Mouse (Mus musculus) embryo, embryonic 11.5 days (tissue): Measurements from ENCODE around the gene Slc25a22.
A peak's percentile ranks its signal among the peaks of the same experiment; 100 is the strongest.
"Not testable (repeated sequence)": the region's sequence is repeated elsewhere in the genome, so short reads cannot be mapped to it uniquely, and the experiment has no call there.

ENCODE experiments used
- DNase-seq: peaks from one replicate; pipeline ENCODE4 v3.0.0-alpha.2; 2012; ENCODE audit warnings: low read depth, low spot score

The Slc25a22 gene

GRCm38 (mm10) chr7:141413809-141414584, 23.7 kb downstream of the Slc25a22 start, which contains the start of gene Gatd1:
TSS of gene Gatd1 (minus strand) at chr7:141414136.
- DNase-seq = peak; percentile 100

DNA sequence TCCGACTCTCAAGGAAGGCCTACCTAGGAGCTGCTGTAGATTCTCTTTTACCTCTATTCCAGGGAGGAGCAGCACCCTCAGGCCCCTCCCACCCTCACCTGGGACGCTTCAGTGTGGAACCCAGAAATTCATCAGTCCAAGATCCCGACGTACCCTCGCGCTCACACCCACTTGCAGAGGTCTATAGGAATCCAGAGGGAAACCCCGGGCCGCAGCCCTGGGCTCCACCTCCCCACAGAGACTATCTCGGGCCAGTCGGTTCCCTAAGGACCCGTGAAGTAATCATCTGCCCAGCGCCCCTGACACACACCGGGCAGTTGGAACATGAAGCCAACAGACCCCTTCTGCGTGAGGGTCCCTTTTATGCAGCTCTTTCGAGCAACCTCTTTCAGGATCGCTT, 24.4 kb downstream of the Slc25a22 start:
- DNase-seq = no peak

- no peak for DNase-seq
Observed at GRCm38 (mm10) chr7:141411667-141412066, 26.0 kb downstream of the Slc25a22 start.

- no peak for DNase-seq
Observed at GRCm38 (mm10) chr7:141410631-141411030, 27.1 kb downstream of the Slc25a22 start.

GRCm38 (mm10) chr7:141408833-141409232, 28.9 kb downstream of the Slc25a22 start:
- peak; percentile 69 for DNase-seq

- not testable (repeated sequence) for DNase-seq
Observed at GRCm38 (mm10) chr7:141407670-141408069, 30.0 kb downstream of the Slc25a22 start.

- no peak for DNase-seq
Observed at GRCm38 (mm10) chr7:141405466-141405865, 32.2 kb downstream of the Slc25a22 start.

DNA sequence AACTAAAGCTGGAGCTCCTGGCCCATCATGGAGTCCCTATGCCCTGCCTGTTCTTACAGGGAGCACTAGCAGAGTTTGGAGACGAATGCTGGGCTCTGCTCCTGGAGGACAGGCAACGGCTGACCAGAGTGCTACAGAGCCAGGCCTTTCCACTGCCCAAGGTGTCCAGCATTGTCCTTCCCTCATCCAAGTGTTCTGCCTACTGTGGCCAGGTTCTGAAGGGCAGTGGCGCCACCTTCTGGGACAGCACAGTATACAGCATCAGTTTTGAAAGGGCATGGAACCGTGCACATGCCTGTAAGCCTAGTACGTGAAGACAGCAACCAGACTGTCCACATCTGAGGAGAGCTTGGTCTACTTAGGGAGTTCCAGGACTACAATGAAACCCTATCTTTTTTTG, 34.4 kb downstream of the Slc25a22 start:
- no peak for DNase-seq

DNA sequence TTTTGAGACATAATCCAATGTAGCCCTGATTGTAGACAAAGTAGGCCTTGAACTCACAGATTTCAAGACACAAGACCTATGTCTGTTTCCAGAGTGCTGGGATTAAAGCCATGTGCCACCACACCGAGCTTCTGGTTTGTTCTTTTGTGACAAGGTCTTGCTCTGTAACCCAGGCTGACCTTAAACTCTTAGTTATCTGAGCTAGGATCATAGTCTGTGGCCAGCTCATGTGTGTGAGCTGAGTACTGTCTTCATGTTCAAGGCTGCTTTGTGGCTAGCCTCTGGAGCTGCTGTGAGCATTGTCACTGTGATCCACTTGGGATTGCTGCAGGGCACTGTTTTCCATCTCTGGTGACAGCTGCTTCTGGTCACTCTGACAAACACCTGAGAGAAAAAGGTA, 42.3 kb downstream of the Slc25a22 start:
- no peak for DNase-seq

DNA sequence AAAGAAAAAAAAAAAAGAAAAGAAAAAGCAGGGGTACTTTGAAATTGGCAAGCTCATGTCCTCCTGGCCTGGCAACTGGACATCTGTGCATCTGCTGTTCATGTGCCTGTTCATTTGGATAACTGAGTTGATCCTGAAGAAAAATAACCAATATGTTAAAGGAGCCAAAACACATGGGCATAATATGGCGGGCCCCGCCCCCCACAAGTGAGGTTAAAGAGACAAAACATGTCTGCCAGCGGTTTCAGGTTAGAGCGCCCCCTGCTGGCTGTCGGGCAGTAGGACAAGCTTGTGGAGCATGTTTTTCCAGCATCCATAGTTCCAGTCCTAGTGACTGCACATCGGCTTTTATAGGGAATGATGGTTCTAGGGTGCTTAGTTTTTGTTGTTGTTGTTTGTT, 42.9 kb downstream of the Slc25a22 start:
- peak; percentile 57 for DNase-seq

DNA sequence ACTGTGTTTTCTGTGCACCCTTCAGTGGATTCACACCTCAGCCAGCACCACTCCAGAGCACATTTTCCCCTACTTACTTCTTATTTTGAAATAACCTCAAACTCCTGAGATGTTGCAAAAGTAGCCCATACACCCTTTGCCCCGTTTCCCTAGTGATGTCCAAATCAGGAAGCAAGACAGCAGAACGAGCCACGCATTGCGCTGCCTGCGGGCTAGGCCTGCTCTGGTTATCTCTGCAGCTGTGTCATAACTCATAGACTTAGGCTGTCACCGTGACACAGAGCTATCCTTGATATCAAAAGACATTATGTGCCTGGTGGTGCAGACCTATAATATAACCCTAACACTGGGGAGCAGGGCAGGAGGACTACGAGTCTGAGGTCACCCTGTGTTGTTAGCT, 43.5 kb downstream of the Slc25a22 start:
- DNase-seq = no peak

GRCm38 (mm10) chr7:141392552-141393222, 45.0 kb downstream of the Slc25a22 start:
- no peak for DNase-seq

DNA sequence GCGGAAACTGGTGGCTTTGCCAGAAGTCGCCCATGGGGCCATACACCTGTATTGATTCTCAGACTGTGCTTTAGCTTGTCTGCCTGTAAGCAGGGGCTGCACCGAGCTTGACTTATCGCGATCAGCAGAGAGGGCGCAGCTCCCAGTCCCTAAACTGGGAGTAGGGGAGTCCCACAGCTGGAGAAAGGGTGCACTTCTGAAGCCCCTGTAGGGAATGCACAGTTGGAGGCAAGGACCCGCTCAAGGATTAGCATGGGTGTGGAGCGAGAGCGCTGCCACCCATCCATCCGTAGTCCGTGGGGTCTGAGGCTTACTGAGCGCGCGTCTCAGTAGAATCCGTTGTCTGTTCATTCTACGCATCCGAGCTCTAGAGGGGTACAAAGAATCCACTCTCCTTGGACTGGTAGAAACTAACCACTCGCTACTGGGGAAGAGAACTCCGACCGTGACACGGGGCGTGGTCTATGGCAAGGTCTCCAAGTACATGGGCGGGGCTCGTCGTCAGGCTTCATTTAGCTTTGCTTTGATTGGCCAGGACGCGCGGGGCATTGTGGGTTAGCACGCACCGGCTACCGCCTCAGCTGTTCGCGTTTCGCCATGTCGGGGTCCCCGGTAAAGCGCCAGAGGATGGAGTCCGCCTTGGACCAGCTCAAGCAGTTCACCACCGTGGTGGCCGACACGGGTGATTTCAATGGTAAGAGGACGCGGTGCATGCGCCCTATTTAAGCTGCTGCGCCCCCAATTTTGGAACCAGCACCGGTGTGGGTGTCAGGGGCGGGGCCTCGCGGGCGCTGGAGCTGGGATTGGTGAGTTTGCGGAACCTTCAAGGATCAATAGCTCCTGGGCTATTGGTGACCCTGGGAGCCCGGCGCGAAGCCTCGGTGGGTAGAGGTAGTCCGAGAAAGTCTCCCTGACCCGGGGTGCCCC, 45.8 kb downstream of the Slc25a22 start, which contains the start of gene Taldo1:
Taldo1 (plus strand) TSS at position 575 of the 927 bp plus-strand sequence.
- peak; percentile 91 for DNase-seq

- no peak for DNase-seq
Observed at GRCm38 (mm10) chr7:141390326-141391259, 47.1 kb downstream of the Slc25a22 start.

DNA sequence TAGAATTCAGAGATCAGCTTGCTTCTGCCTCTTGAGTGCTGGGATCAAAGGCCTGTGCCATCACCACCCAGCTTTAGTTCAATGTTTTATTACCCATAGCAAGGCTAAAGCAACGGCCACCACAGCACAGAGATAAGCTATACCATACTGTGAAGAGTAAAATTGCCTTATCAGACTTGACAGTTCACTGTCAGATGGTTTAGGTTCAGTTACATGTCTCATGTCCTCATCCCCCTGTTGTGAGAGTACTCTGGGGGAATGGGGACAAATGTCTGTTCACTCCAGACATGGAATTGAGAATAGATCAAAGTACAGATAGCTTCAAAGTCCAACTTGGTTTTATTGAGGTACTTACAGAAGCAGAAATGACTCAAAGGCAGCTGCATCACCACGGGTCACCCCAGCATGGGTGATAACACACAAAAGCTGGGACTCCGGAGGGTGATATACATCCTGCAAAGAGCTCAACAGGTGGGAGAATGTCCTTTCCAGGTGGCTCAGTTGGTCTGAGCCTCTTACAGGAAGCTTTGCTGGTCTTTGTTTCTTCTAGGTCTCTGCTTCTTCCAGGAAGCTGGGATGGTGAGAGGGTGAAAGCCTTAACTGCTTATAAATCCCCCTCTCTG, 49.1 kb downstream of the Slc25a22 start:
- no peak for DNase-seq

GRCm38 (mm10) chr7:141387807-141388486, 49.7 kb downstream of the Slc25a22 start:
- DNase-seq = no peak

DNA sequence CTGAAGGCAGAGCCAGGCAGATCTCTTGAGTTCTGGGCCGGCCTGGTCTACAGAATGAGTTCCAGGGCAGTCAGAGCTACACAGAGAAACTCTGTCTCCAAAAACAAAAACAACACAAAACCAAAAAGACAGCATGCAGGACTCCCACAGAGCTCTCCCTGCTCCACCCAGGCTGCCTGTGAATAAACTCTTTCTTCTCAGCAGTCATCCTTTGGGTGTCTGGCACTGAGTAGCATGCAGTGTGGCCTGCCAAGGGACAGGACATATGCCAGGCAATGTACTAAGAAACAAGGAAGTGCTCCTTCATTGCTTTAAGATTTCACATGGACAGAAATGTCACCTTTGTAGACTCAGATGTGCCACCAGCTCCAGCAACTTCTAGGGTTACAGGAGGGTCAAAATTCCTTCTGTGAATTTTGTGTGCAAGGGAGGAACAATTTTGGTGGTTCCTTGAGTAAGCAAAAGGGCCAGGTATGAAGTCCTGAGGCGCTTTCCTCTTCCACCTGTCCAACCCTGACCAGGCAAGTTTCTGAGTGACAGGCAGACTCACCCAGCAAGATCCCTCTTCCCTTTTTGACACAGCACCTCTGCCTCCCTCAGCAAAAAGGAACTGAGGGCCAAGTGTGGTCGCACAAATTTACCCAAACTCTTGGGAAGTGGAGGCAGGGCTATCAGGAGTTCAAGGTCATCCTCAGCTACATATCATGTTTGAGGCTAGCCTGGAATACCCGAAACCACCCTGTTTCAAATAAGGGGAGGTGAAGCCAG, 56.4 kb downstream of the Slc25a22 start:
- no peak for DNase-seq
